Mouse (Mus musculus): ENCODE data around the gene Pi4k2a. TPM values are rescaled to one million over a fixed set of nuclear protein-coding genes. Genes with fewer than 3 reads are reported as not detected.
"Not testable (repeated sequence)": the region's sequence is repeated elsewhere in the genome, so short reads cannot be mapped to it uniquely, and the experiment has no call there.

The Pi4k2a gene
- total RNA-seq, 2 experiments from 2014 or later: 14.0 to 14.7 TPM

GRCm38 (mm10) chr19:42075992-42076391 lies 14.3 kb upstream of the Pi4k2a start:
- intact Hi-C loops (cut with DNase I; ENCODE audit: low total_unique reads): no loop called here
- no peak for DNase-seq

GRCm38 (mm10) chr19:42078566-42078965 lies 11.7 kb upstream of the Pi4k2a start:
- intact Hi-C loops (cut with DNase I; ENCODE audit: low total_unique reads): no loop called here
- no peak for DNase-seq

GRCm38 (mm10) chr19:42079006-42079405 lies 11.3 kb upstream of the Pi4k2a start:
- intact Hi-C loops (cut with DNase I; ENCODE audit: low total_unique reads): no loop called here
- DNase-seq: no peak

- DNase-seq: no peak
- intact Hi-C loops (cut with DNase I; ENCODE audit: low total_unique reads): no loop called here
Observed at GRCm38 (mm10) chr19:42079950-42080349, 10.3 kb upstream of the Pi4k2a start.

- DNase-seq: no peak
- intact Hi-C loops (cut with DNase I; ENCODE audit: low total_unique reads): no loop called here
Observed at GRCm38 (mm10) chr19:42080469-42080868, 9.8 kb upstream of the Pi4k2a start.

- DNase-seq; intact Hi-C loops (cut with DNase I; ENCODE audit: low total_unique reads): not testable (repeated sequence)
Observed at GRCm38 (mm10) chr19:42081613-42082012, 8.7 kb upstream of the Pi4k2a start.

GRCm38 (mm10) chr19:42085690-42086089 lies 4.6 kb upstream of the Pi4k2a start:
- DNase-seq: no peak
- intact Hi-C loops (cut with DNase I; ENCODE audit: low total_unique reads): no loop called here

GRCm38 (mm10) chr19:42086166-42086565 lies 4.1 kb upstream of the Pi4k2a start, which contains the start of gene Morn4:
Gene Morn4 (minus strand): TSS chr19:42086357.
- intact Hi-C loops (cut with DNase I; ENCODE audit: low total_unique reads): no loop called here
- peak; percentile 70 for DNase-seq

GRCm38 (mm10) chr19:42089103-42089747 lies 1.0 kb upstream of the Pi4k2a start:
- intact Hi-C loops (cut with DNase I; ENCODE audit: low total_unique reads): no loop called here
- peak; percentile 43 for DNase-seq

GRCm38 (mm10) chr19:42090637-42091141 lies 419 bp downstream of the Pi4k2a start:
- peak; percentile 45 for DNase-seq
- intact Hi-C loops (cut with DNase I; ENCODE audit: low total_unique reads): loop anchor here (10.0 kb wide), 1 partner anchor 64 kb away; no protein-coding TSS in a partner anchor

GRCm38 (mm10) chr19:42099406-42099805 lies 9.1 kb downstream of the Pi4k2a start:
- intact Hi-C loops (cut with DNase I; ENCODE audit: low total_unique reads): loop anchor here (10.0 kb wide), 1 partner anchor 55 kb away; no protein-coding TSS in a partner anchor
- no peak for DNase-seq

GRCm38 (mm10) chr19:42104681-42105080 lies 14.4 kb downstream of the Pi4k2a start:
- intact Hi-C loops (cut with DNase I; ENCODE audit: low total_unique reads): no loop called here
- no peak for DNase-seq

GRCm38 (mm10) chr19:42115783-42116335 lies 25.6 kb downstream of the Pi4k2a start:
- intact Hi-C loops (cut with DNase I; ENCODE audit: low total_unique reads): no loop called here

GRCm38 (mm10) chr19:42118142-42118541 lies 27.9 kb downstream of the Pi4k2a start:
- DNase-seq: no peak
- intact Hi-C loops (cut with DNase I; ENCODE audit: low total_unique reads): no loop called here

More at GRCm38 (mm10) chr19:42115783-42116335, 25.6 kb downstream of the Pi4k2a start:
- DNase-seq: no peak

- intact Hi-C loops (cut with DNase I; ENCODE audit: low total_unique reads): no loop called here
- DNase-seq: no peak
Observed at GRCm38 (mm10) chr19:42118596-42118995, 28.3 kb downstream of the Pi4k2a start.

GRCm38 (mm10) chr19:42120451-42120850 lies 30.2 kb downstream of the Pi4k2a start:
- intact Hi-C loops (cut with DNase I; ENCODE audit: low total_unique reads): no loop called here
- DNase-seq: no peak

GRCm38 (mm10) chr19:42124684-42125083 lies 34.4 kb downstream of the Pi4k2a start:
- intact Hi-C loops (cut with DNase I; ENCODE audit: low total_unique reads): no loop called here
- DNase-seq: no peak

- no peak for DNase-seq
- intact Hi-C loops (cut with DNase I; ENCODE audit: low total_unique reads): no loop called here
Observed at GRCm38 (mm10) chr19:42125501-42126218, 35.4 kb downstream of the Pi4k2a start.

- intact Hi-C loops (cut with DNase I; ENCODE audit: low total_unique reads): no loop called here
- DNase-seq: no peak
Observed at GRCm38 (mm10) chr19:42126219-42126605, 35.9 kb downstream of the Pi4k2a start.

GRCm38 (mm10) chr19:42127024-42127423 lies 36.8 kb downstream of the Pi4k2a start:
- intact Hi-C loops (cut with DNase I; ENCODE audit: low total_unique reads): no loop called here
- DNase-seq: no peak

Measured in gastrocnemius, postnatal 14 days (tissue).